Mouse (Mus musculus): ENCODE data around the gene Xpnpep1. TPM values are rescaled to one million over a fixed set of nuclear protein-coding genes. Genes with fewer than 3 reads are reported as not detected.

Xpnpep1 gene
- polyA plus RNA-seq, 1 experiment, result 108 TPM

- no peak for TF ChIP-seq GATA1 (IDR thresholded peaks at IDR 0.05; ENCODE audit: low read length)
These were observed 11.4 kb upstream of the Xpnpep1 start for GRCm38 (mm10) chr19:53051288-53051985.

- no peak for TF ChIP-seq GATA1 (IDR thresholded peaks at IDR 0.05; ENCODE audit: low read length)
These were observed 10.1 kb upstream of the Xpnpep1 start for GRCm38 (mm10) chr19:53050100-53050499.

GRCm38 (mm10) chr19:53047208-53047607 is 7.2 kb upstream of the Xpnpep1 start:
- TF ChIP-seq GATA1 (IDR thresholded peaks at IDR 0.05; ENCODE audit: low read length), result no peak

DNA sequence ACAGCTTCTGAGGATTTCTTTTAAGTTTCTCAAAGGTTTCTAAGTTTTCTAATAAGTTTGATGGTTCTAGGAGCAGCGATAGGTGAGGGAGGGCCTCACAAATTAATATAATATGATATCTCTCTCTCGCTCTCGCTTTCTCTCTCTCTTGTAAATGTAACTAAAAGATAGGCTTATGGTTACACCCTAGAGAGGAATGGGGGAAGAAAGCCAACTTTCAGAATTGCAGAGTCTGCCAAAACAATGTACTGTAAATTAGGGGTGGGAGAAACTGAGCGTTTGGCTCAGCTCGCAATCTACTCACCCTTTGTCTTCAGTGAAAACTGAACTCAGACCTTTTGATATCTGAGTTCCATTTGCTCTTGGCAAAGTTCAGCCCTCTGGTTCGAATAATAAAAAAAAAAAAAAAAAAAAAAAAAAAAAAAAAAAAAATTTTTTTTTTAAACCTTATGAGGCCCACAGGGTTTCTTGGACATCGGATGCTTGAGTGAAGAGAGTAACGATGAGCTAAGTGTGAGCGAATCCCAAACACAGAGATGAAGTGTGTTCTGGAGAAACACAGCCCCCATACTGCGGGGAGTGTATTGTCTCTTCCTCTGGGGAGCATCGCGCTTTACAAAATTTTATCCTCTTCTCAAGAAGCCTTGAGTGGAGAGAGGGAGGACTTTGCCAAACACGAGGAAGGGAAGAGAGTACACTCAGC is 3.6 kb upstream of the Xpnpep1 start:
- no peak for TF ChIP-seq GATA1 (IDR thresholded peaks at IDR 0.05; ENCODE audit: low read length)

- TF ChIP-seq GATA1 (IDR thresholded peaks at IDR 0.05; ENCODE audit: low read length), result no peak
These were observed 1.6 kb upstream of the Xpnpep1 start for GRCm38 (mm10) chr19:53041570-53041969.

- no peak for TF ChIP-seq GATA1 (IDR thresholded peaks at IDR 0.05; ENCODE audit: low read length)
These were observed 1.1 kb upstream of the Xpnpep1 start for GRCm38 (mm10) chr19:53041133-53041510.

DNA sequence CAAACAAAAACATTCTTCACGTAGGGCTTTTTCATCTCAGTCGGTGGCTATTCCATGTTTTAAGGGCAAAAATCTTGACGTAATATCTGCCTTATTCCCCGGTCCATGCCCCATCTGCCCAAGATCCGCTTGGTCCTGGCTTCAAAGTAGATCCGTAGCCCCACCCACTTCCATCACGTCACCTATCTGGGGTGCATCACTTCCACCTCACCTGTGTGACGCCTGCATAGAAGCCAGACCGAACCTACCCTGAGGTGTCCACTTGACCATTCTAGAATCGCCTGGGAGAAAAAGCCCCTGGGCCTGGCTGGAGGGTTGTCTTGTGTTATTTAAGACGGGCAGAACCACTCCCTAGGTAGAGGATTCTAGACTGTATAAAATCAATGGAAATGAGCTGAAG is 924 bp downstream of the Xpnpep1 start:
- no peak for TF ChIP-seq GATA1 (IDR thresholded peaks at IDR 0.05; ENCODE audit: low read length)

DNA sequence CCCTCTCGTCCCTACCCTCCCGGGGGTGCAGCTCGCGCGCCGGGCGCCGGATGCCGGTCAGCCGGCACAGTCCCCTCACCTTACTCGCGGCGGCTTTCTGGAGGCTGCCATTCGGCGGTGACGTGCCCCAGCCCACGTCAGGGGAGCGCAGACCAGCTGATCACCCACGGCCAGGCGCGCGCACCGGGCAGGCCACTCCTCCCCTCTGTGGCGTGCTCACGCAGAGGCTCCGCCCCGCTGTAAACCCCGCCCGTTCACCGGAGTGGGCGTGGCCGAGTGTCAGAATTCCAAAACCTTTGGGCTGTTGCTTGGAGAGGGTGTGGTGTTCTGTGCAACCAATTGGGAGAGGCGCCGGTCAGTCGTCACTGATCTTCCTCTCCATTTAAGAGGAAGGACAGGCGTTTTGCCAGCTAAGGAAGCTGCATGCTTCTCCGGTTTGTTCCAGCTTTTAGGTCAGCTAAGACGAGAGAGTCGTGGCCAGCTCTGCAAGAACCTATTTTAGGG is 1.5 kb downstream of the Xpnpep1 start:
- TF ChIP-seq GATA1 (IDR thresholded peaks at IDR 0.05; ENCODE audit: low read length), result no peak

DNA sequence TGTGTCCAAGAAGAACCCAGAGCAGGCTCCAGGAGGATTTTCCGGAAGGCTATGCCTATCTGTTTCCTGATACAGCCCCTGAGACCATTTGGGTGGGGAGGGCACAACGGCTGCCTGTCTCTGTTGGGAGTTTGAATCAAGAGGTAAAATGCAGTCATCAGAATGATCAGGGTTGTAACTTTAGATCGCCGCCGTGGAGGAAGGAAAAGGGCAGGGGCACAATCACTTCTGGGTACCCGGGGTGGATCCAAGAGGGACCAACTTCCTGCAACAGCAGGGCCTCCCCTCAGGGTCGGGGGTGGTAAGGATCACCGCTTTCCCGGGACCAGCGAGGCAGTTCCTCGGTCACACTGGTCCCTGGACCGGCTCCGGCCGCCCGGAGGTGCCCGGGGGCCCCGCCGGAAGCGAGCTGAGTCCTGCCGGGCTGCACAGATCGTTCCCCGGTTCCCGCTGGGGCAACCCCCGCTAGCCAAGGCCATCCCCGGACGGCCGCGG is 2.0 kb downstream of the Xpnpep1 start:
- TF ChIP-seq GATA1 (IDR thresholded peaks at IDR 0.05; ENCODE audit: low read length), result no peak

DNA sequence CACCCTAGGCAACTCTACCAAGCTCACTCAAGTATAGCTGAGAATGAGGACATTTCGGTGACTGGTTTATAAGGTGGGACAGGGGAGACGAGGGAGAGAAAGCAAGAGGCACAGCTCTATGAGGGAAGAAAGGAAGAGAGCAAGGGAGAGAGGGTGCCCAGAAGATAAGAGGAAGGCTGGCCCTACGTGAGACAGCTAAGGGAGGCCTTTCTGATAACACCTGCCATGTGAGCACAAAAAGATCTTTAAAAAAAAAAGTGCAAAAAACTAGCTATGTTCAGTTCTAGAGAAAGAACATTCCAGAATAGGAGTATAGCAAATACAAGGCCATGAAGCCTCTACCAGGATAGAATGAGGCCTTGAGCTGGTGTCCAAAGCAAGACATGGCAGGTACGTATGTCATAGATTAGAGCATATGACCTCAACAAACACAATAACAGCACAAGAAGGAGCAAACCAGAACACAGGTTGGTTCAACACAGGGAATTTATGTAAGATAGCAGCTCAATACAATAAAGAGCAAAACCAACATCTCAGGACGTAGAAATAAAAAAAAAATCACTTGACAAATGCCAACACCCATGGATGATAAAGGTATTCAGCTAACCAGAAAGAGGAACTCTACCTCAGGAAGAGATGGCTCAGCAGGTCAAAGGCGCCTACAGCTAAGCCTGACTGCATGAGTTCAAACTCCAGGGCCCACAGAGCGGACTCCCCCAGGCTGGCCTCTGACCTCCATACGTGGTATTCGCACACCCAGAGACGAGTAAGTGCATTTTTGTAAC is 6.7 kb downstream of the Xpnpep1 start:
- peak; percentile 1 for TF ChIP-seq GATA1 (IDR thresholded peaks at IDR 0.05; ENCODE audit: low read length)

GRCm38 (mm10) chr19:53032647-53033046 is 7.4 kb downstream of the Xpnpep1 start:
- peak; percentile 30 for TF ChIP-seq GATA1 (IDR thresholded peaks at IDR 0.05; ENCODE audit: low read length)

GRCm38 (mm10) chr19:53031957-53032371 is 8.1 kb downstream of the Xpnpep1 start:
- TF ChIP-seq GATA1 (IDR thresholded peaks at IDR 0.05; ENCODE audit: low read length), result peak; percentile 21

- TF ChIP-seq GATA1 (IDR thresholded peaks at IDR 0.05; ENCODE audit: low read length), result no peak
These were observed 9.7 kb downstream of the Xpnpep1 start for GRCm38 (mm10) chr19:53030279-53030678.

DNA sequence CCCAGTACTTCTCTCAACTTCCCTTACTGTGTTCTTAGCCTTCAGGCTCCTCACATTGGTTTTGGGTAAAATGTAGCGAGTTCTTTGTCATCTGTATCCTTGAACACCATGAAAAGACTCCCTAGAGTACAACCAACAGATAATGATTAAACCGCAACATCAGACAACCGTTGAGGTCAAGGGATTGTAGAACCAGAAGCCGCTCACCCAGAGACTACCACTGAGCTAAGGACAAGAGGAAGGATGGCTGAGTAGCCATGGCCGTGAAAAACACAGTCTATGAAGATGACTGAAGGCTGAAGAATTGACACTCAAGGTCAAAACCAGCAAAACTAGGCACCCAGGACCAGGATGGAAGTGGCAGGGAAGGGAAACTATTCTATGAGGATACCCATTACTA is 10.3 kb downstream of the Xpnpep1 start:
- TF ChIP-seq GATA1 (IDR thresholded peaks at IDR 0.05; ENCODE audit: low read length), result no peak

GRCm38 (mm10) chr19:53029045-53029444 is 11.0 kb downstream of the Xpnpep1 start:
- no peak for TF ChIP-seq GATA1 (IDR thresholded peaks at IDR 0.05; ENCODE audit: low read length)

GRCm38 (mm10) chr19:53028216-53028615 is 11.8 kb downstream of the Xpnpep1 start:
- no peak for TF ChIP-seq GATA1 (IDR thresholded peaks at IDR 0.05; ENCODE audit: low read length)

All from G1E-ER4 (cell line).